Mouse (Mus musculus) lung, postnatal 4 days (tissue): ENCODE data around the gene Lgals3bp.
A peak's percentile ranks its signal among the peaks of the same experiment; 100 is the strongest.

ENCODE experiments used
- DNase-seq, 2 experiments: peaks; one replicate each; pipeline ENCODE4 v3.0.0; 2021

The Lgals3bp gene

DNA sequence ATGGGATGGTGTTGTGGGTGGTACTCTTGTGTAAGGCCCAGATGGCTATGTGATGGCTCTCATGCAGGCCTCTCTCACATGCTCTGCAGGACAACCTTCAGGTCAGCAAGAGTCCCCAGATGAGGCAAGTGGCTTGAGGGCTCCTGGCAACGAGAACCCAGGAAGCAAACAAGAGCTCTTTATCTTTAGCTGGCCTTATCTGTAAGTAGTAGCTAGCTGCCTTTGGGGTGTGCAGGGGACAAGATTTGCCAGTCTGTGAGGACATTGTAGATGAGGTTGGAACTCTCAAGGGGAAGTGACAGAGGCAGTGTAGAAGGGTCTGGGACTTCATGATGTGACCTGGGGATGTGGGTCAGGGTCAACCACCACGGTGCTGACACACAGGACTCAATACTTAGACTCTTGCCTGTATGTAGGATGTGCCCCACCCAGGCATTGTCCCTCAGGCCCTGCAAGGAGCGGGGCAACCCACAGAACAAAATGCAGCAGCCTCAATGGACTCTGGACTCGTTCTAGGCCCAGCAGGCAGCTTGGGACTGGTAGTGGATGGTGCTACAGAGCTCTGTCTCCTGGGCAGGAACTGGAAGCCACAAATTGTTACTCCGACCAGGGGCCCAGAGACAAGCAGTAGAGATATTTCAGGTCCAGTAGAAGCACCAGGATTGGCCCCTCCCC, 1.9 kb downstream of the Lgals3bp start:
- peak in 1 of 2 experiments; percentile 54 for DNase-seq

DNA sequence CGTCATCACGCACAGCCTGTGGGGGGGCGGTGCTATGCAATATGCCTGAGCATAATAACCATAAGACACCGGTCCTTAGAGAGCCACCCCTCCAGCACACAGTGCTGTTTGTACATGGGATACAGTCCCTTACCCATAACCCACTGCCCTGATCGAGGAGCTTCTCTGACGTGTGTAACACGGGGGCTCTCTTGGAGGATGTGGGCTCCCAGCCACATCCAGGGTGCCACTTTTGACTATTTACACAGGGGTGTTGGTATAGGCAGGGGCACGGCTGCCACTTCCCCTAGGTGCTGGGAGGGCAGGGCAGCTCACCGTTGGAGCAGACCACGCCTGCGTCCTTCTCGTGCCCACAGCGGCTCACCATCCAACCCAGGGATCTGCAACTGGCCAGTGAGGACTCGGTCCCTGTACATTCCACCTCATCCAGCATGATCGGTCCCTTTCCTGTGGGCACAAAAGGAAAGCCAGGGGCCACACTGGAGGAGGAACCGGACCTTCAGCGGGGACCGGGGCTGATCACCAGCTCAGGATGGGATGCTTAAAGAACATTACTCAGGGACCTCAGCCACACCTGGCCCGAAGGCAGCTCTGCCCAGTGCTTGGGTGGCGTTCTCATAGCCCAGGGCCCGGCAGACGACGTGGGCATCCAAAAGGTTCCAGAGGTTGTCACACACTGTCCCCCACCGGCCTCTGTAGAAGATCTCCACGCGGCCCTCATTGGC, 3.9 kb downstream of the Lgals3bp start:
- DNase-seq, result peak in 1 of 2 experiments; percentile 22

DNA sequence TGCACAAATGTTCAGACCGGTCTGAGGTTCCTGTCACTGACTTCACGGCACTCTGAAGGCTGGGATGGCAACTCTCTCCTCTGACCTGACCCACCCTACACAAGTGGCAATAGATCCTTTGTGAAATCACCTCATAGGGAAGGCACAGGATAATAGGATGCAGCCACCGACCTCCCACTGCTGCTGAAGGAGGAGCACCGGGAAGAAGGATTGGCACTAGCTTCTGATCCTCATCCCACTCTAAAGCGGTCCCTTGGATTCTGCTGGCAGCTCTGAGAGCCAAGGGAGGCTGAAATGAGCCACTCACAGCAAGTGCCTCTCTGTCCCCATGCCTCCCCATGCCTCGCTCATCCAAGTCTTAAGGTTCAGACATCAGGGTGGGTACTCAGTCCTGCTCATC, 7.4 kb downstream of the Lgals3bp start:
- DNase-seq, result no peak

DNA sequence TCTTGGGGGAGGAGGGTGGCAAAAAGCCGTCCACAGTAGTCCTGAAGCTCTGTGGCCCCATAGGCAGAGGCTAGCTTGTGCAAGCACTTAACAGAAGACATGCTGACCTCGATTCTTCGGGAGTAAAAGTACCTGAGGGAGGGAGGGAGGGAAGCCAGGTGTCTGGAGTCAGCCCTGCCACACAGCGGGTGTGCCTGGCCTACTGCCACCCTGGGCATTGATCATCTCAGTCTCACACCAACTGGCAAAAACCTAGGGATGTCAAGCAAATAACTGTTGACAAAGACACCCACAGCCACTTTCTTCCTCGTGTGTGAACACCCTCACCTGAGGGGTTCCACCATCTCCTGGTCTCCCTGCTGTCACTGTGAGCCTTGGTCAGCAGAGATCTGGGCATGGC, 7.9 kb downstream of the Lgals3bp start:
- DNase-seq, result no peak

DNA sequence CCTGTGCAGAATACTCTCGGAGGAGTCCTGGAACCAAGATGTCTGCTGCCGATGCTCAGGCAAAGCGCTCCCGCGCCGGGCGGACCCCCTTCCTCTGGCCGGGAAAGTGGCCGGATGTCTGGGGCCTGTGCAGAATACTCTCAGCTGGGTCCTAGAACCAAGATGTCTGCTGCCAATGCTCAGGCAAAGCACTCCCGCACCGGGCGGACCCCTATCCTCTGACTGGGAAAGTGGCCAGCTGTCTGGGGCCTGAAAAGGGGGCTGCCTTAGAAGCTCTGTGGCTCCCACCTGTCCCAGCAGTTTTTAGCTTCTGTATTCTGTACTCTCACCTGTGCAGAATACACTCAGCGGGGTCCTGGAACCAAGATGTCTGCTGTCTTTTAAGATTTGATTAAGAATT, 14.1 kb downstream of the Lgals3bp start:
- DNase-seq, result peak in 1 of 2 experiments; percentile 18

DNA sequence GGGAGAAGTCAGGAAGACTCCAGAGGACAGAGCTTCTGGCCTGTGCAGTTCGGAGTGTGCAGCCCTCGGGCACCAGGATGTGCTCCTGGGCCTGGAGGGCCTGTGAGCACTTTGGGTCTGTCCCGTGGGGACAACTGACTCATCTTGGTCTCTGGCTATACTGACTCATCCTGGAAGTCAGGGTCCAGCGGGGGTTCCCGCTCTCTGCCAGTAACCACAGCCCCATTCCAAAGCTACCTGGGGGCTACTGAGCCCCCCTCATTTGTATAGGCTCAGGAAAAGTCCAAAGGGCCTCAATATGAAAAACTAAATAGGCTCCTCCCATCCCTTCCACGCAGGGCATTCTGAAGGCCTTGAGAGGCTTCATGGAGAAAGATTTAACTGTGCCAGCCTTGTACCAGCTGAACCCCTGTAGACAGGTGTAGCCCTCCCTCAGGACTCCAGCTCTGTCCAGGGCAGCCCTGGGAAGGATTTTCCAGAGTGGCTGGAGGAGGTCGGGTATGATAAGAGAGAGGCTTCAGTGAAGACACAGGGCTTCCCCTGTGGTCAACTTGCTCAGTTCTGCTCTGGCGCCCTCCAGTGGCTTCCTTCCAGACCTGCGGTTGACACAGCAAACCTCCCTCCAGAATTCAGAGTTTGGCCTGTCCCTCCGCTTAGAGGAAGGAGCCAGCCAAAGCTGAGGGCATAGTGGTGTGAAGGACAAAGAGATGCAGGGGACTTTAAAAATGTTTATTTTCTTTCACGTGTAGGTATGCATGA, 22.5 kb downstream of the Lgals3bp start:
- peak; percentile 85 to 92 for DNase-seq

DNA sequence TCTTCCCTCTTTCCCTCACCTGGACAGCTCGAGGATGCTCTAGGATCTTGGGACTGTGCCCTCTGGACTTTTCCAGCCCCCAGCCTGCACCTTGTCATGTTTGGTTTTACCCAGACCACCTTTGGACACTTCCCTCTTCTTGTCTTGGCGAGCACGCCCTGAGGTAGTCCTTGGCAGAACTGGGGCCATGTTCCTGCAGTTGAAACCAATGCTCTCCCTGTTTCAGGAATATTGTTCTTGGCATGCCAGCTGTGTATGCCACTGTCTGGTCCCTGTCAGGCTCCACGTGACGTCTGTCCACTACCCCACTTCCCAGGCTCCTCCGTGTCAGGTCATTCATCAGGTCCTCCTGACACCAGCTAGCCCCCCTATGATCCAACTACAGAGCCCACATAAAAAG, 23.2 kb downstream of the Lgals3bp start:
- no peak for DNase-seq

DNA sequence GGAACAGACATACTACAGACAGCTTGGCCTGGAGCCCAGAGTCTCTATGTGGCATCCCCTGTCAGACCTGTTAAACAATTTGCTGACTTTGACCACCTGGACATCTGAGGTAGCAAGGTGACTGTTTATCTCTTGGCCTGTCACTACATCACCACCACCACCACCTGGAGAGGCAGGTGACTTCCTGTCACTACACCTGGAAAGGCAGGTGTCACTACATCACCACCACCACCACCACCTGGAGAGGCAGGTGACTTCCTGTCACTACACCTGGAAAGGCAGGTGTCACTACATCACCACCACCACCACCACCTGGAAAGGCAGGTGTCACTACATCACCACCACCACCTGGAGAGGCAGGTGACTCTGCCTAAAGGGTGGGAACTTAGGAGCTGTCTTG, 25.6 kb downstream of the Lgals3bp start:
- DNase-seq, result peak in 1 of 2 experiments; percentile 5

DNA sequence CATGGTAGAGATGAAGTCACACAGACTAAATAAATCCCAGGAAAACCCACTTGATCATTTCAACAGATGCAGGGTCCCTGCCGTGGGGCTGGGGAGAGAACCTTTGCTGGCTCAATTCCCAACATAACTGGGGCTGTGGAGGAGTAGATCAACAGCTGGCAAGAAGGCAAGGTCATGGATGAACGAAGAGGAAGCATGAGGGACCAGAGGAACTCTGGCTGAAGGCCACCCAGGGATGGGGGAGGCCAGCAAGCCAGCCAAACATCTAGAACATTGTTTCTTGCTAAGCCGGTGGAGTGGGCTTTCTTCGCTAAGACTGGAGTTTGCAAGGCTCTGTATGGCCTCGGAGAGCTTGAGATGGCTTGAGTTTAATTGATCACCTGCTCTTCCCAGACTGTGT, 26.0 kb downstream of the Lgals3bp start:
- DNase-seq, result peak in 1 of 2 experiments; percentile 21

DNA sequence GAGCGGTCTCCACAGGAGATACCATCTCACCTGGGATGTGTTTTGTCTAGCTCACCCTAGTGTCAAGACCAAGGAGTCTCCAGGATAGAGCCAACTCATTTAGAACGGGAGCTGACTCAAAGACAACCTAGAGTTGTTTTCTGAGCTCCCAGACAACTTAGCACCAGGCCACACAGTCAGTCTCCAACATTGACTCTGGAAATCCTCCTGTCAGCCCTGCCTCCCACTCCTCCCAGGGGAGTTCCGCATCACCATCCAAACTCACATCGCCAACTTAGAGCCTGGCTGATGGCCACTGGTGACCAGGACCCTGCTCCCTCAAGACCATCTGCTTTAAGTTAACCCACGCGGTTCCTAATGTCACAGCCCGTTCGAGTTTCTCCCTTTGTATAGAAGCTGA, 26.4 kb downstream of the Lgals3bp start:
- peak in 1 of 2 experiments; percentile 6 for DNase-seq

DNA sequence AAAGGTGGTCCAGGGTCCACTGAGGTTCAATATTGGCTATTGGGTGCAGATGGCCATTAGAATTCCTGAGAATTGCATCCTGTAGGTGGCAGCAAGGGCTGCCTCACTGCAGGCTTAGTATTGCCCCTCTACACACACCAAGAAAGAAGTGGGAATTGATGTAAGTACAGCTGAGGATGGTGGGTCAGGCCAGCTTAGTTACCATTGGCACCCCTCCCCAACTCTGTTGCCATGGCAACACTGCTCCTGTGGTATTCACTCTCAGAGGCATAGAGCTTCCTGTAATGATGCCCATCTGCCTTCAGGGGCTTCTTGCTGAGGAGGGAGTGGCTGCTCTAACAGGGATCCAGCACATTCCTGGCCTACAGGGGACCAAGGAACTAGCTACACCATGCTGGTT, 26.9 kb downstream of the Lgals3bp start:
- no peak for DNase-seq

DNA sequence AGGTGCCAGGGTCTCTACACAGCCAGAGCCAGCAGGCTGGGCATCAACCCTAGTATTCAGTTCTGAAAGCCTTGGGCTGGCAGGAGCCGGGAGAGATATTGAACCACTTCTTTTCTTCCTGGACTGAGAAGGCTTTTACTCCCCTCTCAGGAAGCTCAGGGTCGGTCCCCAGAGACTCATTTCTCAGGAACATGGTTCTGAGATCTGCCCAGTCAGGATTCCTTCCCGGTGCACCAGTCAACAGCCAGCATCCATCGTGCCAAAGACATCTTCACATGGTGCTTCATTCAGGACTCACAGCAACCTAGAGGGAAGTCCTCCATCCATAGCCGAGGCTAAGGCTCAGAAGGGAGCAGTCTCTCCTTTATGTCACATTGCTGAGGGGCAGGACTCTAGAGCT, 27.4 kb downstream of the Lgals3bp start:
- DNase-seq, result no peak

DNA sequence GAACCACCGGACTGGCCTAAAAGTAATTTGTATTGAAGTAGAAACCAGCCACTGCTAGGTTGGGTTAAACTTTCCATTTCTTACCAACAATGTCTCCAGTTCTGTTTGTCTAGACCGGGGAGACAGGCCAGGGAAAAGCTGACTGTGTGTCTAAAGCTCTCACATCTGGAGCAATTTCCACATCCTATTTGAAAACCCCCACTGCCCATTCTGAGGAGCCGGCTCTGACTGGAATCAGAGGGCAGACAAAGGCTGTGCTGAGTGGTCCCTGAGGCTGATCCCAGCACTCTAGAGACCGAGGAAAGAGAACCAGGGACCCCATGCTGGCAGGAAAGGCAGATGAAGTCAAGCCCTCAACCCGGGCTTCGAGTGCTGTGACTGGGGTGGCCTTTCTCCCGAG, 29.3 kb downstream of the Lgals3bp start:
- peak in 1 of 2 experiments; percentile 35 for DNase-seq

DNA sequence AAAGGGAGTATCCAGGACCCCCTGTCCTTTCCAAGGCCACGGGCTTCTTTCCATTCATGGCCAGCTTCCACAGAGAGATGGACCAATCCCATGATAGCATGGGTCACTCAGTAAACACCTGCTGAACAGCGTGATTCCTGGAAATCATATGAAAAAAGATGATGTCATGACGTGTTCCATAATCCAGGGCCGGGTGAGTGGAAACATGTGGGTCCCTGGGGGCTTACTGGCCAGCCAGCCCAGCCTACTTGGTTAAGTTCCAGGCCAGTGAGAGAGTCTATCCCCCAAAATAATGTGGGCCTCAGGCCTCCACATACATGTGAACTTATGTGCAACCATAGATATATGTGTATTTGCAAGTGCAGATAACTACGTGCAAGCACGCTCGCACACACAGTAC, 30.0 kb downstream of the Lgals3bp start:
- no peak for DNase-seq

DNA sequence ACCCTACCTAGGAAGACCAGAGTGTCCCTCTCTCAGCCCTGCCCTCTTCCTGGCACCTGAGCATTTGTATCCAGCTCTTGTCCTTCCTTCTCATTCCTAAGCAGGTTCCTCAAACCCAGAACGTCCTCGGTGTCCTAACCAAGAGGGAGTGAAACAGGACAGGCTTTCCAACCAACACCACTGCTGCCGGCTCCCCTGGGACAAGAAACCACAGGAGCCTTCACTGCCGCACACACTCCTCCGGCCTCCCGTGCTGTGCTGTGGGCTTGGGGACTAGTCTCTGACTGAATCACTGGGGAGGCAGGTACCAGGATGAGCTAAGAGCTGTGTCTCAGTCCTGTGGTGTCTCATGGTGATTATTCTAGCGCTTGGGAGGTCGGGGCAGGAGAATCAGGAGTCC, 32.2 kb downstream of the Lgals3bp start:
- no peak for DNase-seq

DNA sequence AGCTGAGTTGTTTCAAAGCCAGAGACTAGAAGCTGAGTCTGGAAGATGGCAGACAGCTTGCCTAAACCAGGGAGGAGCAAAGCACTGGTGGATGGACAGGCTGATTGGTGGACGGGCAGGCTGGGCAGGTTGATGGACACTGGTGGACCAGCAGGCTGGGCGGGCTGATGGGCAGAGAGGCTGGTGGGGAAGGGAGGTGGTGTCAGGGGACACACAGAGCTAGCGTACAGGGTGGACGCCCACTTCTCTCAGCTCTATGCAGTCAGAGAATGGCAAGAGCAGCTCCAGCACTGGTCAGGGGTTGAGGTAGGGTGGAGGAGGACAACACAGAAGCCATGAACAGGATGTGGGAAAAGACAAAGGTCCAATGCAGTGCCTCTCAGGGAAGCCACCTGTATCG, 32.6 kb downstream of the Lgals3bp start:
- DNase-seq, result no peak

DNA sequence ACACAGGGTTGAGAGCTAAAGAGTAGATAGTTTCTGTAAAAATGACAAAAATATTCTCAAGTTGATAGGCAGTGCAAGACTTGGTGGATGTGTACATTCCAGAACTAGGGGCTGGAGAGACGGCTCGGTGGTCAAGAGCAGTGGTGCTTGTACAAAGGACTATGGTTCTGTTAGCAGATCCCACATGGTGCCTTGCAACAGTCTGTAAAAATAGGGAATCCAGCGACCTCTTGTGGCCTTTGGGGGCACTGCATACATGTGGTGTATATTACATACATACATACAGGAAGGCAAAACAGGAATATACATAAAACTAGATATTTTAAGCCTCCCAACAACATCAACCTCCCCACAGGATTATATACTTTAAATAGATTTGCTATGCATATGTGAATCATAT, 33.6 kb downstream of the Lgals3bp start:
- peak; percentile 29 to 56 for DNase-seq

DNA sequence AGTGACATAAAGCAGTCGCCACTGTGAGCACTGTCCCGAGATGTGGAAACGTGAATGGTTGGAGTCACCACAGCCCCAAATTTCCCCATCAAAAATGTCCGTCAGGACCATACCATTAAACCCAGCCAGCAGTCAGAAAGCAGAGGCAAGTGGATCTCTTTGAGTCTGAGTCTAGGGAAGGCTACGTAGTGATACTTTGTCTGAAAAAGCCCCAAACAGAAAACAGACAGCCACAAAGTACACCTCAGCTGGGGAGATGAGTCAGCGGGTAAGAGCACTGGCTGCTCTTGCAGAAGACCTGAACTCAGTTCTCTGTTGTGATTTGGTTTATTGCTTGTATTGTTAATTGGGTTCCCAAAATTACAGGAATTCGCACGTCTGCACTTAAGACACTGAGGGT, 35.3 kb downstream of the Lgals3bp start:
- DNase-seq, result no peak

DNA sequence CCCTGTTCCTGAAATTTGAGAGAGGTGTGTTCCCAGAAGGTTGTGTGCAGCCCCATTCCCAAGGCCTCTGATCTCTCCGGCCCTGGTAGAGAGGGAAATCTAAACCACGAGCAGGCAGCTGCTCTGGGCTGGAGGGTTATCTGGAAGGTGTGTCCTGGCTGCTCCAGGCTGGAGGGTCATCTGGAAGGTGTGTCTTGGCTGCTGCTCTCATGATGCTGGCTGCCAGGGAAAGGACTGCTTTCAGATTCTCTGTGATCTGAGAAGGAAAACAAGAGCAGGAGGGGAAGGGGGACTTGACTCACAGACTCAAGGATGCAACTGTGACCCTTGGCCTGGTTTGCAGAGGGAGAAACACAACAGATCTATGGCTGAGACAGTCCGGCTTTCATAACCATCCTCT, 35.8 kb downstream of the Lgals3bp start:
- DNase-seq, result peak in 1 of 2 experiments; percentile 27

DNA sequence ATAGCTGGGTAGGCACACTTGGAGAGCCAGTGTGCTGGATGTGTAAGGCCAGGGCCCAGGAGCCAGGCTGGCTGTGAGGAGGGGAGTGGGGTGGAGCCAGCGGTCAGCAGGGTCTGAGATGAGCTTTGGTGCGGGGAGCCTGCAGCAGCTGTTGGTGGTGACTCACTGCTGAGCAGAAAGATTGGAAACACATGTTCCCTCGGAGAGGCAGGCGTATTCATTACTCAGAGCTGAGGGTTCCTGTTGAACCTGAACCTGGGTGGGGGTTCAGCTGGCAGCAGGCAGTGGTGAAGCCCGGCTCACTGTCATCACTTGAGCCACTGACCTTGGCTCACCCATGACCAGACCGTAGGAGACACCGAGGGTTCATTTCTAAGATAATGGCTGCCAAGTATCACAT, 36.7 kb downstream of the Lgals3bp start:
- peak; percentile 50 to 82 for DNase-seq

DNA sequence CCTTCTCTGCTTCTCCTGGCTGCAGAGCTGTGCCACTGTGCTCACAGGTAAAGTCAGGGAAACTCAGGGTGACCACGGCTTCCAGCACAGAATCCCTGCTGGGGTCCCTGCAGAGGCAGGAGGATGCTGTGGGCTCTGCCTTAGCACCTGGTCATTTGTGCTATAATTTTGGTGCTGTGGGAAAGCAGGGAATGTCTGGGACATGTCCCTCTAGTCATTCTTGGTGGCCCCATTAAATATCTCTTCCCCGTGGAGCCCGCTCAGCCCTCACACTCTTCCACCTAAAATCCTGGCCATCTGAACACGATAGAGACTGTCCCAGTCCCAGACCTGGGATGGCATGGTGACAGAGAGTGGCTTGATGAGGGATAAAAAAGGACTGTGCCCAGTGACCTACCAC, 37.9 kb downstream of the Lgals3bp start:
- peak in 1 of 2 experiments; percentile 20 for DNase-seq

DNA sequence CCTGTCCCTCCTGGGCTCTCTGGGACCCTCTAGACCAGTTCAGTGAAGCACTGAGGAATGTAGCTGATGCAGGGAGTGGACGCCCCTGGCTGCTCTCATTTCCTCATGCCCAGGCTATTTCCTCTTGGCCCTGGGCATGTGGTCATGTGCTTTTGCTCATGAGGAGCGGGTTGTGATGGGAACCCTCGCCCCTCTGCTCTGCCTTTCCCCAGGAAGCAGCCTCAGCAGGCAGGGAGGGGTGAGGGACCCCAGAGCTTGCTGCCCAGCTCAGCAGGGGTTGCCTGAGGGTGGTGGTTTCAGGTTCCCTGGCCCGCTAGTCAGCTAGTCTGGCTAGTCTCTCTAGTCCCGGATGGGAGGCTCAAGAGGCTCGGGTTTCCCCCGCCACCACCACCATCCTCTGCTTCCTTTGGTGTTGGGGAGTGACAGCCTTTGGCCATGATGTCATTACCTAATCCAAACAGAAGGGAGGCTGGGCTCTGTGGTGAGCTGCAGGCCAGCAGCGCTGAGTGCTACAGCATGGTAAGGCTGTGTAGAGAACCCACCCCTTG, 38.8 kb downstream of the Lgals3bp start:
- peak; percentile 82 to 86 for DNase-seq

DNA sequence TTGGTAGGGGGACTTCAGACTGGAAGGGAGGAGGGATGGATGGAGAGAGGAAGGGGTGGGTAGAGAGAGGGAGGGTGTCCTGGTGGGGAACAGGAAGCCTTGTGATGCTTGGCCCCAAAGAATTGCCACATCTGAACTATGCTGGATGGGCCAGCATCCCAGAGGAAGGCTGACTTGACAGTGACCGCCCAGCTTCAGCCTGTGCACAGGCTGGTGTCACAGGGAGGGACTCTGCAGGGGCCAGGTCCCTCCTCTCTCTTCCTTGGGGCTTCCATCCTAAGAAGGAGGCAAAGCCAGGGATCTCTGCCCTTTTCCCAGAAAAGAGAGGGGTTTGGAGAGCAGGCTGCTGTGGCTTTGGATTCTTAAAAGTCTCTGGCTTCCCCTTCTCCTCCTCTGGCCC, 39.4 kb downstream of the Lgals3bp start:
- peak; percentile 48 to 65 for DNase-seq
